Mouse (Mus musculus): ENCODE measurements at regions not wholly inside any gene's neighbourhood (a gene's known extent, or its start where the extent isn't known, plus 50 kb on each side); places are given as distances from the start of the nearest gene placed in this dataset.

DNA sequence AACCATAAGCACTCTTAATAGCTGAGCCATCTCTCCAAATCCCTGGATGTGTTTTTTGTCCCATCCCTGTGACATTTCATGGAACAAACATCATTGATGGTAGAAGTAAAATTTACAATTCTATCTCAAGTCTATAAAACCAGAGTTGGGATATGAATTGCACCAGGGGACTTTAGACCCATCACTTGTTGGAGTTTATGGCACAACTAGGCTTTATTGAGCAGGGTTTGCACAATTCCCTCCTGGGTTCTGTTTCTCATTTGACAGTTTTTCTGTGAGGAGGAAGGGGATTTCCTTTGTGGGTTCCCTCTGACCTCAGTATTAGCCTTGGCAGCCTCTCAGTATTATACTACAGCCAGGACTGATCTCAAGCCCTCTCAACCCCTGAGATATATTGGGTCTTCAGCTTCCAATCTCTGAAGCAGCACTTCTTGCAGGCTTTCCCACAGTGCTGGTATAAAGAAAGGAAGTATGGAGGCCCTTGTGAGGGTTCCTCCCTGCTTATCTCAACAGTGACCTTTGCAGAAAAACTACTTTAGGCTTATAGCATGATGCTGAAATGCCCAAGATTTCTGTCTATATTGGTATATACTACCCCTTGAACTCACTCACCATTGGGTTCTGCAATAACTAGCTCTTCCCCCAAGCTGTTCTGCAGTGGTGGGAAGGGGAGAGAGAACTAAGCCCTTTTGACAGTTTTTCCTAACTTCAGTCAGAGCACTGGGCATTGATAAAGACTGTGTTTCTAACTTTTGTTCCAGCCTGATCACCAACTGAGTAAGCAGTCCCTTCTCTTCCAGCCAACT lies 582.4 kb downstream of the 1190002N15Rik start:
- no peak for DNase-seq (ENCODE audit: low spot score in 2 of 2)

- DNase-seq (ENCODE audit: low spot score in 2 of 2) = no peak
Measured at GRCm38 (mm10) chr9:93948671-93949070, 589.2 kb downstream of the 1190002N15Rik start.

DNA sequence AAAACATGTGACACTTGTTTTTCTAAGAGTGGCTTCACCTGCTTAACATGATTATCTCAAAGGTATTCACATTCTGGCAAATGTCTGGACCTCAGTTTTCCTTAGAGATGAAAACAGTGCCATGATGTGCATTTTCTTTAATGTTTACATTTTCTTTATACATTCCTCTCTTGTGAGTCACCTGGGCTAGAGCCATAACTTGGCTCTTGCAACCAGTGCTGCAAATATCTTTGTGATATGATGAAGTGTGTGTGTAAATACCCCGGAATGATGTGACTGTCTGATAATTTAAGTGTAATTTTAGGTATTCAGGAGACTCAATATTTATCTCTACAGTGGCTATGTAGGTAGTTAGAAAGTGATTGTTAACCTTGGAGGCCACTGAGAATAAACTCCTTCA lies 590.8 kb downstream of the 1190002N15Rik start:
- DNase-seq (ENCODE audit: low spot score in 2 of 2) = no peak

DNA sequence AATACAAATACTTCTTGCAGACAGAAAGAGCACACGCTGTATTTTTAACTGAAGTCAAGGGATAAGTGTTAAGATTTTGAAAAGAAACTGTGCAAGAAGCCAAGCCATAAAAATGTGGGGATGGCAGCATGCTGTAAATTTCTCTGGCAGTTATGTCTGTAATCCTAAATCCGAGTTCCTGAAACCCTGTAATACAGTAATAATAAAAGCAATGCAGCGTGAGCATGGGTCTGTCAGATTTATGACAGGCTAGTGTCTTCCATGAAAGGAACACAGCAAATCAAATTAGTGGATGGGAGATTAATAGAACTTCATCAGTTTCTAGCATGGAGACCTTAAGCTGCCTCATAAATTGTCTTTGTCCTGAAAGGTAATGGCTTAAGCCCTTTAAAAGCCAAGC lies 597.7 kb downstream of the 1190002N15Rik start:
- no peak for DNase-seq (ENCODE audit: low spot score in 2 of 2)

- DNase-seq (ENCODE audit: low spot score in 2 of 2) = no peak
Measured at GRCm38 (mm10) chr9:93930684-93931083, 607.2 kb downstream of the 1190002N15Rik start.

GRCm38 (mm10) chr9:93889256-93889655 lies 648.6 kb downstream of the 1190002N15Rik start:
- DNase-seq (ENCODE audit: low spot score in 2 of 2) = no peak

GRCm38 (mm10) chr9:93880112-93880511 lies 657.8 kb downstream of the 1190002N15Rik start:
- no peak for DNase-seq (ENCODE audit: low spot score in 2 of 2)

DNA sequence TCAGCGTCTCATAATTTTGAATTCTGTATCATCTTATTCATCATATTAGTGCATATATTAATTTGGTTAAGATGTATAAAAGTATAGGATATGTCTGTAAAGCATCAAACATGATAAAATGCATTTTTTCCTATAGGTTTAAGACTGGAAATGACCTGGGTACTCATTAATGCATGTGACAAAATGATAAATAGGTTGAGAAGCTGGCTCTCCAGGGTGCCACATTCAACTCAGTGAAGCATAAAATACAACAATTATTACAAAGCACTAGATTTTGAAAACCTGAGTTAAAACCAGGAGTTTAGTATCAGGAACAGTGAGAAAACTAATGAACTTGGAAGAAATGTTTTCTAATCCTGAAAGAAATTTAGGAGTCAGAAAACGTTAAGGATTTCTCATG lies 658.3 kb downstream of the 1190002N15Rik start:
- DNase-seq (ENCODE audit: low spot score in 2 of 2) = no peak

DNA sequence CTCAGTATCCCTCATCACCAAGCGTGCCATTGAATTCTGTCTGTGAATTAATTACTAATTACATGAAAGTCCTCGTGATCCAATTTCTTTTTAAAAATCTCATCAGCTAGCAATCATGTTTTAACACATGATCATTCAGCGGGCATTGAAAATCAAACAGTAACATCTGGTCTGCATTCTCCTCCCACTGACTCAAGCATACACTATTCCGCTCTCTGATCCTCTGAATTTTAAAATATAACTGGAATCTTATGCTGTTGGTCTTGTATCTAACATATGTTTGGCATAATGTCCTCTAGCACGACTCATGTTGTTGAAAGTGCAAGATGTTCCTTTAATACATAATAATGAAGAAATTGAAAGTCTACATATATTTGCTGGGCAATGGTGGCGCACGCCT lies 667.1 kb downstream of the 1190002N15Rik start:
- no peak for DNase-seq (ENCODE audit: low spot score in 2 of 2)

GRCm38 (mm10) chr9:93857937-93858336 lies 679.9 kb downstream of the 1190002N15Rik start:
- DNase-seq (ENCODE audit: low spot score in 2 of 2) = no peak

- no peak for DNase-seq (ENCODE audit: low spot score in 2 of 2)
Measured at GRCm38 (mm10) chr9:93846411-93846810, 691.5 kb downstream of the 1190002N15Rik start.

GRCm38 (mm10) chr9:93843869-93844268 lies 694.0 kb downstream of the 1190002N15Rik start:
- DNase-seq (ENCODE audit: low spot score in 2 of 2) = no peak
